Mouse (Mus musculus) c-Kit-positive CD71-positive TER-119-positive erythroid progenitor cells, embryonic 14.5 days (primary cell): ENCODE results near the gene Cfap44.

Experiments
- DNase-seq: peaks from one replicate; pipeline ENCODE4 v3.0.0-alpha.2; 2013; ENCODE audit warnings: low spot score

The Cfap44 gene

GRCm38 (mm10) chr16:44496971-44497464 lies 102.4 kb downstream of the Cfap44 start:
- DNase-seq: no peak

GRCm38 (mm10) chr16:44498447-44498846 lies 103.9 kb downstream of the Cfap44 start:
- DNase-seq: no peak

- no peak for DNase-seq
Observed at GRCm38 (mm10) chr16:44501783-44502182, 107.2 kb downstream of the Cfap44 start.

DNA sequence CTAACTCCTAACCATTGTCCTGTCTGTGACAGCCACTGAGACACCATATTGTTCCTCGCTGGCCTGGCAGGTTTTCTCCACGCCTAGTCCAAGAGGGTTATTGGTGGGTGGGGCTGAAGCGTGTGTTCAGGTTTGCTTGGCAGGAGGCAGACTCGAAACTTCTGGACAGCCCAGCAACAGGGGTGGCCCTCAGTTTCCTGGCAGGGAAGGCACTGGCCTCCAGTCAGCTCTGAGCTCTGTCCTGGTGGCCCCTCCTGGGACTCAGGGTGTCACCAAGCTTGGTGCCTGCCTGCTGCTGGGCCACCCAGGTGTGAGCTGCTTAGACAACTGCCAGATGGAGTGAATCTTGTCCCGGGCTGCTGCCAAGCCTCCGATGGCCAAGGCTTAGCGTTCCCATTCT lies 107.7 kb downstream of the Cfap44 start:
- no peak for DNase-seq

DNA sequence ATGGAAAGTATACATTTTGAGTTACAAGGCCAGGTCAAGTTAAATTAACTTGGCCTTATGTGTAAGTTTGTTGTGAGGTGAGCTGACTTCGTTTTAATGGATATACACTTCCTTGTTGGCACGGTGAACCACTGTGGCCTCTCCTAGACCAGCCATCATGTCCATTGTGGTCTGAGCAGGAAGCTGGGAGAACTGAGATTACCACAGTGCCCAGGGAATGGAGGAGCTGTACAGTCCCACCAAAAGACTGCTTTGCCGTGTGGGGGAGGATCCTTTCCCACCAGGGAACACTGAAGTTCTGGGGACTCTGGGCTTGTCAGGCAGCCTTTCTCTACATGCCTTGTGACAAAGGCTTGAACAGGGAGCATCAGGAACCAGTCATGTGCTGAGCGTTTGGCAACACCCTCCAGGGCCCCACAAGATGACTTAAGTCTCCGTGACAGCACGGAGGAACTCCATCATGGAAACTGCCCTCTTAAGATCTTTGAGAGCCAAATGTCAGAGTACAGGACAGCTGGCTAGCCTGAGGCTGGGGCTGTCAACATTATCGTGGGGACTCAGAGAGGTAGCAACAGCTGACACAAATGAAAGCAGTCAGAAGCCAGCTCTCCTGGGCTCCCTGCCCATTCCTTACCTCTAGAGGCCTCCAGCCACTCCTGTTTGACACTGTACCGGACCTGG lies 108.4 kb downstream of the Cfap44 start:
- no peak for DNase-seq

DNA sequence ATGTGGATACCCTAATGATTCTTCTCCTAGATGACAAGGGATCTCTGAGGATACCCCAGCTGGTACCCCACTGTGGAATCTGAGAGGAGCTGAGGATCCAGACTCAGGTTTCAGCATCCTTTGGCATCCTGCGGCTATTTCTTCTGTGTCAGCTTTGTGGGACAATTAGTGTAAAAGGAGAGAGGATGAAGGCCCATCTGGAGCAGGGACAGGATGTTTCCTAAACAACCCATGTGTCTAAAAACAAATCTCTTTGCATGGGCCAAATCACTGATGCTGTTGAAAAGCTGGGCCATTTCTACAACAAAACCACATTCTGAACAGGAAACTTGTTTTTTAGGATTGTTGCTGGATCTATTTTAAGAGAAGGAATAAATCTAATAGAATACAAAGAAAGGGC lies 110.6 kb downstream of the Cfap44 start:
- DNase-seq: no peak

GRCm38 (mm10) chr16:44507027-44507929 lies 112.7 kb downstream of the Cfap44 start:
- no peak for DNase-seq

- DNase-seq: no peak
Observed at GRCm38 (mm10) chr16:44508025-44508424, 113.4 kb downstream of the Cfap44 start.

- DNase-seq: no peak
Observed at GRCm38 (mm10) chr16:44508772-44509171, 114.2 kb downstream of the Cfap44 start.

DNA sequence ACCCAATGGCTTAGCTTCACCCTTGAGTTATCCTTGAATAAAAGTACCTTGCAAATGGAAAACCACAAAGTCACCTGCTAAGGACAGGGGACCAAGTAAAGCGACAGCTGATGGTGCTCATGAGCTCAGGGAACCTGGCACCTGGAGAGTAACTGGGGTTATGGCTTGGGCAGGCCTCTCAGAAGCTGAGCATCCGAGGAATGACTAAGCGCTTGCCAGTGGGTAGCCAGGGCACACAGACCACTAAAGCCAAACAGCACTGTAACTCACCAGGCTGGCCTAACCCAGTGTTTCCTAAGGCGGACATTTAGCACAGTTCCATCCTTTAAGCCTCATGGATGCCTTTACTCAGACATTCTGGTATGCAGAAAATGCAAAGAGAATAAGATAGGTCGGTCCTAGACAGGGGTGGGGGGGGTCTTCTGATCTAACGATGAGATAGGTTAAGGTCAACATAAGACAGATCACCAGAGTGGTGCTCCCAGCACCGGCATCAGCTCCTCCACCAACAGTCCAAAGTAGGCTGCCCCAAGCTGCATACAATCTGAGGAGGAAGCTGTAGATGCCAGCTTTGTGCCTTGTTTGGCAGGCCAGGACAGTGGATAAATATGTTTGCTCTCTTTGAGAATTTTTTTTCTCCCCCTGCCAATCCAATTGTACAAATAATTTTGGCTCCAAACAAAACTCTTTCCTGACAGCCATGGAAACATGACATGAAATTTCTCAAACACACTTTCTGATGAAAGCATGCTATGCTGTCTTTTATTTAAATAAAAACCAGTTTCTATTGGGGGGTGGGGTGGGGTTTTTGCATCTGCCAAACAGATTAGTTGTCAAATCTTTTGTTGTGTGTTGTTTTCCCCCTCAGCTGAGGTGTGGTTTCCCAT lies 115.1 kb downstream of the Cfap44 start:
- no peak for DNase-seq

GRCm38 (mm10) chr16:44510521-44511213 lies 116.1 kb downstream of the Cfap44 start:
- DNase-seq: no peak

GRCm38 (mm10) chr16:44516498-44516897 lies 121.9 kb downstream of the Cfap44 start:
- no peak for DNase-seq

GRCm38 (mm10) chr16:44523595-44523994 lies 129.0 kb downstream of the Cfap44 start:
- DNase-seq: no peak

DNA sequence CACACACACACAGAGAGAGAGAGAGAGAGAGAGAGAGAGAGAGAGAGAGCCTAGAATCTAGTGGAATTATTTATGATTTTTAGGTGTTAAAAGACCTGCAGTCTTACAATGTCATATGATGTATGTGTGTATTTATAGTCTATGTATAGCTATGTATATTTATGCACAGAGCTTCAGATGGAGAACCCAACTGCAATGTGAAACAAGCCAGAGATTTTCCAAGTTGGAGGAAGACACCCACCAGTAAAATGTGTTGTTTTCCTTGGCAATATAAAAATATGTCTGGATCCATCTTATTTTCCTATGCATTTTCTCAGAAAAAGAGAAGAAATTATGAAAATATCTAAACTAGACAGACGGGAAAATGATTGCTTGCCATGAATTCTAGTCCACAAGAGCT lies 131.4 kb downstream of the Cfap44 start:
- DNase-seq: no peak

DNA sequence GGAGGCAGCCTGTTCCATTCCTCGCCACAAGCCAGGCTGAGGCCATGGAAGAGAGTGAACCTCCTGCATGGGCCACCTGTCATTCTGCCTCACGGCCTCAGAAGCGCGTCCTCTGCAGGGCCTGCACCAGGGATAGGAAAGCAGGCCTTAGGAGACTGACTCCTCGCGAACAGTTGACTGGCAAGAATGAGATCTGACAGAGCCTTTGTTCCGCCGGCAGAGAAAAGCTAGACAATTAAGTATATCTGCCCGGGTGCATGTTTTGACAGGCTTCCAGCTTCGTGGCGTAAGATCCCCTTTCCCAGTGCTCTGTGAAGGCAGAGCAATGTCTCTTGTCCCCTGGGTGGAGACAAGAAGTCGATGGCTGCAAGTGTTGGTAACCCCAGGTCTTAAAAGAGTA lies 132.1 kb downstream of the Cfap44 start:
- DNase-seq: no peak

DNA sequence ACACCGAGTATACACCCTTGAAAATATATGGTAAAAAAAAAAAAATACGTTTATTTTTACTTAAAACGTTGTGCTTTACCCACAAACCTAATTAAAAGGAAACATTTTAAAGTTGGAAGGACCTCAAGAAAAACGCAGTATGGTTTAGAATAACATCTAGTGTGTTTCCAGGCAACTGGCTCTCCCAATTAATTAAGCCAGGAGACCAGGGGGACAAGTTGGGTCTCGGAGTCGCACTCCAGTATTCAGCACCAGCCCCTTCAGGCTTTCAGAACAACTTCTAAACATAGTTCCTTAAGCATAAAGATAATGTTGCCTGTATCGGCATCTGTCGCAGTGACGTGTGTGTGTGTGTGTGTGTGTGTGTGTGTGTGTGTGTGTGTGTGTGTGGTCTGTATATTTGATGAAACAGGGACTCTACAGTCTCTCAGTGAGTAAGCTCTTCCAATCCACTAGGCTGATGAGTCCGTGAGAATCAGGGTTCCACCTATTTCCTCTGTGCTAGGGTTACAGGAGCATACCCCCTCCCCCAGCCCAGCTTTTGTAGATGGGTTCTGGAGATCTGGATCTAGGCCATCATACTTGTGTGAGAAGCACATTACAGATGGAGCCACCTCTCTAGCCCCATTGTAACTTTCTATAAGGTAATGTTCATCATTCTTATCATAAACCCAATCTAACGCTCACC lies 132.8 kb downstream of the Cfap44 start:
- no peak for DNase-seq

DNA sequence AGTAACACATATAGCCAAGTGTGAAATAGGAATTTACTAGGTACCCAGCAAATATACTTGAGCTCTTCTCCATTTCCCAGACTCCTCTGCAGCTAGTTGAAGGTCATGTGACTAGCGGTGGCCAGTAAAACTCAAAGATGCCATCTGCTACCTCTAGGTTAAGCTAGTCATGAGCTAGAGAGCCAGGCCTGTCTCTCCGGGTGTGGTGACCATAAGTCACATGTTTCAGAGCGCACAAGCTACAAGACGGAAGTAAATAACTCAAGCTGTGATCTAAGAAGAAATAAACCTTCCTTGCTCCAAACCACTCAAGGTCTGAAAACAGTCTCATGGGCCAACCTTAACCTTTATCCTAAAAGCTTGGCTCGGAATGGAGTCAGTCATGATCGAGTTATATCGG lies 134.4 kb downstream of the Cfap44 start:
- no peak for DNase-seq

DNA sequence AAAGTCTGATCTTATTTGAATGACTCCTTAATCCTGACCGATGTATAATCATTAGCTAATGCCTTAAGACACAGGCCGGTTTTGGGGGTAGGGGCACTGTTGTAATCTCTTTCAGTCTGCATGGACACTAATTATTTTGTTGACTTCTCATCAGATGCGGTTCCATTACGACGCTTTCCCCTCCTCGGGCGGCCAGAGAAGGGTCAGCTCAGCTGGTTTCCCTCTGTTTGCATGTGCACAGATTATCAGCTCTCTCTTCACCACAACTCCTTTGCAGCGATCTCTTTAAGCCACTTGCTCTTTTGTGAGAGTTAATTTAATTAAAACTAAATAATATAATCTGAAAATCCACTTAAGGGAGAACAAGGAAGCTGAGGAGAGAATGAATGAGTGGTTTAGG lies 135.1 kb downstream of the Cfap44 start:
- DNase-seq: no peak

DNA sequence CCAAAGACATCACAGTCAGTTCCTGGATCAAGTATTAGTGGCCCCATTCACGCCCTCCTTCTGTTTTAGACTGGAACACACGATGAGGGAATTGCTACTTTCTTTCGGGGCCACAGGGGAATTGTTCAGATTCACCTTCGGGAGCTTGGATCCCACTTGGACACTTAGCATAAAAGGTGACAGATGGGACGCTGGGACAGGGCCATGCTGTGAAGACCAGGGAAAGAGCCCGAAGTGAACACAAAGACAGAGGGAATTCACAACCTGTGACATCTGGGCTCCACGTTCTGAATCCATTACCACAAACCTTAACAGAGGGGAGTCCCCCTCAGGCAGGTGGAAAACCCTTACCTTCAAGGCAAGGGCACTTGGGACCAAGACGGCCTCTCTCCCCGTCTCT lies 135.6 kb downstream of the Cfap44 start:
- DNase-seq: no peak

DNA sequence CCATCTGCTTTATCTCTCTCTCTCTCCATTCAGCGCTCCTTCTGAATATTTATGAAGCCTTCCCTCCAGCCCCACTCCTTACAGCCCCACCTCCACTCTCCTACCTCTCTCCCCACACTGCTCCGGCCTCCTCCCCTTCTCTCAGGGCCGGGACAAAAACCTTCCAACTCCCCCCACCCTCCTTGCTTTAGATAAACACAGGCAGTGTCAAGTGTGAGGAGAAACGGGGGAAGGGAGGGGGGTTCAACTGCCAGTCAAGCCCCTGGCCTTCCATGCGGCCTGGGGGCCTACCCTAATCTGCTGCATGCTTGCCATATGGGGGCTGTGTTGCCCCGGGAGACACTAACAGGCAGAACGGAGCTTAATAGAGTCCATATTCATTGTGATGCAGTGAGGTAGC lies 136.2 kb downstream of the Cfap44 start:
- no peak for DNase-seq

DNA sequence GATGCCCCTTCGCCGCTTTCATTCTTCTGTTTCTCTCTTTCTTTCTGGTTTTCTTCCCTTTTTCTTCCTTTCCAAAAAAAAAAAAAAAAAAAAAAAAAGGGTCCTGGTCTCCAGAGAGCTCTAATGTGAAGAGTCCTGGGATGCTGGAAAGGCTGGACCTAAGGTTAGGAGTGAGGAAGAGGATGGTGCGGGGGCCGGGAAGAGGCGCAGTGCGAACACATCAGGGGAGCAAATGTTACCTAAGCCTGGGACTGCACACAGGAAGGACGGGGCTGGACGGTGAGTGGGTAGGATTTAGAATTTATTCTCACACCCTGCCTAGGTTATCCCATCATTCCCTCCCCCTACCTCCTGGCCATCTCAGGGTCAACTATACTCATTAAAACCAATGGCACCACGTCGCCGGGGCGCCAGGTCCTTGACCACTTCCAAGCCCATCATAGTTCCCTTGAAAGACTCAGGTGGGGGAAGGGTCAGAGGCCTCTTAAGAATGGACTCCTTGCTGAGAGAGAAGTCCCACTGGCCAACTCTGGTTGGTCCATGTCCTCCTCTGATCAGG lies 136.7 kb downstream of the Cfap44 start:
- no peak for DNase-seq
